Mouse (Mus musculus): ENCODE measurements around the gene Cyp2w1. TPM values are rescaled to one million over a fixed set of nuclear protein-coding genes. Genes with fewer than 3 reads are reported as not detected.

Cyp2w1 gene
- total RNA-seq, 2 experiments from 2014 or later: not detected

GRCm38 (mm10) chr5:139405478-139405877 is 53.1 kb downstream of the Cyp2w1 start:
- no peak for DNase-seq

DNA sequence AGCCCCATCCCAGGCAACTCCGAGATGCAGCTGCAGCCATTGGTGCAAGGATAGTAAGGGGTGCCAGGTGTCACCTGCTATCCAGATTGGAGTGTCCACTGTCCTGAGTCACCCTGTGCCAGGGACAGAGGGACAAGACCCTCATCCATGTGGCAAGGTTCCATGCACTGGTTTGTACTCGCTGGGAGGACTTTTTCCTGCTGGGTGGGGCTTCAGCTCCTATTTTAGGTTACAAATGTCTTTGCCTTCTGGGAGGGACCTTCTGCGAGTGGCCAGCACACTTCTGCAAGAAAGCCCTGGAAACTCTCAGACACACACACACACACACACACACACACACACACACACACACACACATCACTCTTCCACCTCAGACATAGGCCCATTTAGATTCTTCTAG is 53.5 kb downstream of the Cyp2w1 start:
- no peak for DNase-seq

Small RNAs within 50 kb of the gene (microRNA-seq; reads per million reads assigned to microRNA genes)
- 564 to 747 reads per million in 2 experiments for gene Mir339

Other genes starting within 250 kb of the Cyp2w1 start
- gene Prkar1b, start 202.6 kb upstream of the Cyp2w1 start, total RNA-seq (2021): 1 to 10 TPM; 2.3 to 2.8 TPM
- gene Dnaaf5, start 202.4 kb upstream of the Cyp2w1 start, total RNA-seq (2021): 10 to 100 TPM; 19.1 to 19.5 TPM
- gene Sun1, start 152.0 kb upstream of the Cyp2w1 start, total RNA-seq (2021): 10 to 100 TPM; 40.7 to 43.0 TPM
- 10 to 100 TPM; 76.4 to 80.4 TPM for gene Get4, start 100.3 kb upstream of the Cyp2w1 start, total RNA-seq (2021)
- 1 to 10 TPM; 1.8 to 2.4 TPM for gene Adap1, start 27.0 kb upstream of the Cyp2w1 start, total RNA-seq (2021)
- 10 to 100 TPM; 76.9 to 79.3 TPM for gene Cox19, start 1.2 kb upstream of the Cyp2w1 start, total RNA-seq (2021)
- 10 to 100 TPM; 23.3 to 28.2 TPM for gene Gpr146, start 25.1 kb downstream of the Cyp2w1 start, total RNA-seq (2021)
- gene C130050O18Rik, start 52.7 kb downstream of the Cyp2w1 start, total RNA-seq (2021): under 1 TPM; 0.47 to 0.74 TPM
- gene Gper1, start 70.5 kb downstream of the Cyp2w1 start, total RNA-seq (2021): 1 to 10 TPM; 1.8 to 2.3 TPM
- gene 3110082I17Rik, start 107.9 kb downstream of the Cyp2w1 start, total RNA-seq (2021): 10 to 100 TPM; 10.8 to 10.9 TPM
- 10 to 100 TPM; 20.6 to 21.5 TPM for gene Zfand2a, start 131.9 kb downstream of the Cyp2w1 start, total RNA-seq (2021)
- not detected for gene Uncx, start 190.9 kb downstream of the Cyp2w1 start, total RNA-seq (2021)

Measured in heart, postnatal 4 days (tissue).